Mouse (Mus musculus) kidney, adult 2 months (tissue): ENCODE data around the gene Mybbp1a.

Experiments
- CTCF ChIP-seq: fragments of 200-500 bp; conservative IDR thresholded peaks from 2 replicates; pipeline ENCODE4 v1.5.1; 2011; ENCODE audit warnings: low read depth, mild to moderate bottlenecking, control low read depth, low read length, moderate library complexity, mixed read lengths; ENCODE audit not compliant: insufficient read depth, insufficient read length
- POLR2A ChIP-seq: fragments of 200-500 bp; IDR thresholded peaks from one replicate; pipeline ENCODE4 v1.6.1; 2011; ENCODE audit warnings: low read depth, low read length, control low read depth

- TF ChIP-seq POLR2A (no peak), CTCF (no peak)
Observed at GRCm38 (mm10) chr11:72470004-72470403, 28.8 kb downstream of the Mybbp1a start.
